Mouse (Mus musculus) C2C12 (cell line): Measurements from ENCODE around the gene Fam208a.
A peak's percentile ranks its signal among the peaks of the same experiment; 100 is the strongest.

Experiments
- CEBPB ChIP-seq: IDR thresholded peaks from one replicate; pipeline ENCODE4 v1.6.1; 2011; ENCODE audit warnings: low read depth, mild to moderate bottlenecking, control low read depth, moderate library complexity
- CTCF ChIP-seq: IDR thresholded peaks from one replicate; pipeline ENCODE4 v1.5.1; 2011; ENCODE audit not compliant: control insufficient read depth, insufficient read depth, insufficient read length
- FOSL1 ChIP-seq: IDR thresholded peaks from one replicate; pipeline ENCODE4 v1.8.0; 2011; ENCODE audit warnings: mild to moderate bottlenecking, low read length; ENCODE audit not compliant: poor library complexity, insufficient read depth, severe bottlenecking
- MAX ChIP-seq: IDR thresholded peaks from one replicate; pipeline ENCODE4 v1.6.1; 2011; ENCODE audit warnings: mild to moderate bottlenecking, control low read depth
- MYOD1 ChIP-seq: IDR thresholded peaks from one replicate; pipeline ENCODE4 v1.6.1; 2011; ENCODE audit warnings: low read depth; ENCODE audit not compliant: control insufficient read depth, insufficient read length
- MYOG ChIP-seq: IDR thresholded peaks from one replicate; pipeline ENCODE4 v1.6.1; 2011; ENCODE audit not compliant: control insufficient read depth, insufficient read length; ENCODE audit errors: extremely low read depth
- USF1 ChIP-seq: IDR thresholded peaks from one replicate; pipeline ENCODE4 v1.6.1; 2011; ENCODE audit warnings: low read depth, mild to moderate bottlenecking, control low read depth, moderate library complexity

DNA sequence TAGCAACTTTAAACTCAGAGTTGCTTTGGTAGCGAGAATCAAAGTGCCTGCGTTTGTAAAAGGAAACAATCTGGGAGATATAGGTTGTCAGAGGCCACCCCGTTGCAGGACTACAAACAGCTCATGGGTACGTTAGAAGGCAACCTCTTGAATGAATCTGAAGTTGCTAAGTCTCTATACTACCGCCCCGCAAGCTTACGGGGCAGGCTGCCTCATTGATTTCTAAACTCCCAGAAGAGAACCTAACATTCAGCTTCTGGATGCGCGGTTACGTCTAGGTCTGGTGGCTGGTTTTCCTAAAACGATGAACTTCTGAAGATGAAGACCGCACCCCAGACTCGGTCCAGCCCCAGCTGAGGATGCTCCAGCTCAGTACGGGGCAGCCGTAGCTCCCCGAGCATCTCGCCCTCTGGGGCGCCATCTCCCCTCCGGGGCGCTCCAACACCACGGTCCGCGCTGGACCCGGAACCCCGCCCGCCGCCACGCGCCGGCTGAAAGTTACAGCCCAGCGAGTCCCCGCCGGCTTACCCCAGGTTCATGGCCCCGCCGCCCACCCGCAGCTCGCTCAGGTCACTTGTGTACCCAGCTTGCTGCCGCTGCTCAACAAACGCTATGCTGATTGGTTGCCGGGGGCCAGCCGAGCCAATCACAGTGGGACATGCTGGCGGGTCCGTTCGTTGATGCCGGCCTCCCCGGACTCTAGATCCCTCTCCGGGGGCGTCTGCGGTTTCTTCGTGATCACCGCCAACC lies 79.4 kb downstream of the Fam208a start, which contains the start of gene Ccdc66:
- TF ChIP-seq CTCF (no peak), CEBPB (no peak), MAX (peak; percentile 21), USF1 (no peak), MYOG (no peak), MYOD1 (no peak), FOSL1 (no peak)
